Mouse (Mus musculus) stomach, embryonic 15.5 days (tissue): ENCODE data around the gene A630095N17Rik. TPM values are rescaled to one million over a fixed set of nuclear protein-coding genes. Genes with fewer than 3 reads are reported as not detected.

ENCODE experiments used
- ATAC-seq: fragments of 200-750 bp; cut with Nextera tagmentation; 2 replicates; pipeline ENCODE4 v1.8.0; 2017; ENCODE audit warnings: low read depth, moderate number of reproducible peaks, moderate TSS enrichment; ENCODE audit not compliant: insufficient read depth, low FRiP score
- H3K27ac ChIP-seq: fragments of 300-500 bp; sonication (generic); 2 replicates; pipeline ENCODE4 v1.5.1; 2015; ENCODE audit warnings: mild to moderate bottlenecking, inconsistent platforms
- H3K27me3 ChIP-seq: fragments of 300-500 bp; sonication (generic); replicated peaks from 2 replicates; pipeline ENCODE4 v1.6.1; 2015; ENCODE audit warnings: inconsistent platforms
- H3K36me3 ChIP-seq: fragments of 300-500 bp; sonication (generic); 2 replicates; pipeline ENCODE4 v1.6.1; 2015; ENCODE audit warnings: inconsistent platforms
- H3K4me1 ChIP-seq: fragments of 300-500 bp; sonication (generic); 2 replicates; pipeline ENCODE4 v1.6.1; 2015; ENCODE audit warnings: inconsistent platforms
- H3K4me2 ChIP-seq: fragments of 300-500 bp; sonication (generic); 2 replicates; pipeline ENCODE4 v1.6.1; 2015; ENCODE audit warnings: mild to moderate bottlenecking, inconsistent platforms
- H3K4me3 ChIP-seq: fragments of 300-500 bp; sonication (generic); replicated peaks from 2 replicates; pipeline ENCODE4 v1.5.1; 2015; ENCODE audit warnings: inconsistent platforms
- H3K9ac ChIP-seq: fragments of 300-500 bp; sonication (generic); 2 replicates; pipeline ENCODE4 v1.6.1; 2015; ENCODE audit warnings: inconsistent platforms
- H3K9me3 ChIP-seq: fragments of 300-500 bp; sonication (generic); 2 replicates; pipeline ENCODE4 v1.6.1; 2016; ENCODE audit warnings: inconsistent platforms
- WGBS: fragments of 180-500 bp; shearing (Covaris S2); methylation state at CpG from one replicate; pipeline ENCODE4 v1.1.7; 2015; 5-methylcytosine and 5-hydroxymethylcytosine counted together
- polyA plus RNA-seq: library from polyadenylated mRNA; unstranded; fragments of >200 nt; fragmentation: Nextera tagmentation; extraction: Ambion mirVana; gene quantifications from 2 replicates; pipeline ENCODE4 v1.2.1, GENCODE M21; 2015

Gene A630095N17Rik
- polyA plus RNA-seq, 1 experiment from 2014 or later = not detected

- no peaks in the 10 kb centered on the region for H3K36me3 ChIP-seq
- peaks cover 13% of the 10 kb centered on the region for H3K4me1 ChIP-seq
- H3K4me3 ChIP-seq = no peak overlapping the region
- no peaks in the 10 kb centered on the region for H3K27me3 ChIP-seq
- 67% methylated on average over 13 of the region's 13 CpGs for WGBS
- no peak overlapping the region for H3K9ac ChIP-seq
- no peak overlapping the region for H3K4me2 ChIP-seq
- no peak for ATAC-seq
- H3K9me3 ChIP-seq = no peaks in the 10 kb centered on the region
- no peak overlapping the region for H3K27ac ChIP-seq
Observed at GRCm38 (mm10) chr1:75252308-75252707, 20.4 kb upstream of the A630095N17Rik start.

- ATAC-seq = peak; percentile 60
- H3K9ac ChIP-seq = no peak overlapping the region
- H3K27me3 ChIP-seq = no peaks in the 10 kb centered on the region
- H3K4me1 ChIP-seq = peaks cover 13% of the 10 kb centered on the region
- H3K27ac ChIP-seq = no peak overlapping the region
- 5% methylated on average over 21 of the region's 22 CpGs for WGBS
- no peaks in the 10 kb centered on the region for H3K9me3 ChIP-seq
- H3K36me3 ChIP-seq = no peaks in the 10 kb centered on the region
- peak overlapping the region; percentile 28 for H3K4me3 ChIP-seq
- peak overlapping the region; percentile 55 for H3K4me2 ChIP-seq
Observed at GRCm38 (mm10) chr1:75251112-75251970, 19.4 kb upstream of the A630095N17Rik start.

- no peak overlapping the region for H3K4me3 ChIP-seq
- H3K4me2 ChIP-seq = no peak overlapping the region
- H3K4me1 ChIP-seq = peaks cover 13% of the 10 kb centered on the region
- H3K27ac ChIP-seq = no peak overlapping the region
- no peak for ATAC-seq
- H3K27me3 ChIP-seq = no peaks in the 10 kb centered on the region
- 61% methylated on average over 3 of the region's 3 CpGs for WGBS
- no peaks in the 10 kb centered on the region for H3K9me3 ChIP-seq
- H3K9ac ChIP-seq = no peak overlapping the region
- no peaks in the 10 kb centered on the region for H3K36me3 ChIP-seq
Observed at GRCm38 (mm10) chr1:75250498-75250897, 18.6 kb upstream of the A630095N17Rik start.

- Histone ChIP-seq H3K9me3 (no peaks in the 10 kb centered on the region), H3K4me1 (peaks cover 13% of the 10 kb centered on the region), H3K4me2 (peak overlapping the region; percentile 13; the same call in 1 of the 2 replicates), H3K36me3 (no peaks in the 10 kb centered on the region), H3K4me3 (no peak overlapping the region), H3K9ac (no peak overlapping the region), H3K27ac (peak overlapping the region; percentile 63), H3K27me3 (no peaks in the 10 kb centered on the region)
- WGBS = 40% methylated on average over 9 of the region's 9 CpGs
- ATAC-seq = peak; percentile 72
Observed at GRCm38 (mm10) chr1:75248041-75248772, 16.3 kb upstream of the A630095N17Rik start.

GRCm38 (mm10) chr1:75247071-75247930 lies 15.4 kb upstream of the A630095N17Rik start:
- H3K27ac ChIP-seq = no peak overlapping the region

GRCm38 (mm10) chr1:75244836-75245235 lies 12.9 kb upstream of the A630095N17Rik start:
- no peaks in the 10 kb centered on the region; the same call in 1 of the 2 replicates for H3K36me3 ChIP-seq
- no peak overlapping the region for H3K9ac ChIP-seq
- H3K4me3 ChIP-seq = no peak overlapping the region
- no peak overlapping the region for H3K27ac ChIP-seq
- no peaks in the 10 kb centered on the region for H3K27me3 ChIP-seq
- no peaks in the 10 kb centered on the region for H3K9me3 ChIP-seq
- no peak overlapping the region for H3K4me2 ChIP-seq
- WGBS = 31% methylated on average over 4 of the region's 4 CpGs
- H3K4me1 ChIP-seq = peaks cover 13% of the 10 kb centered on the region
- peak; percentile 33; the same call in 1 of the 2 replicates for ATAC-seq

More at GRCm38 (mm10) chr1:75247071-75247930, 15.4 kb upstream of the A630095N17Rik start:
- H3K36me3 ChIP-seq = no peaks in the 10 kb centered on the region
- H3K4me1 ChIP-seq = peaks cover 13% of the 10 kb centered on the region
- WGBS = 77% methylated on average over 16 of the region's 16 CpGs
- no peaks in the 10 kb centered on the region for H3K27me3 ChIP-seq
- H3K4me3 ChIP-seq = no peak overlapping the region
- H3K9me3 ChIP-seq = no peaks in the 10 kb centered on the region
- no peak for ATAC-seq
- no peak overlapping the region for H3K9ac ChIP-seq
- no peak overlapping the region for H3K4me2 ChIP-seq

- Histone ChIP-seq H3K9ac (no peak overlapping the region), H3K4me3 (no peak overlapping the region), H3K27me3 (no peaks in the 10 kb centered on the region), H3K9me3 (no peaks in the 10 kb centered on the region), H3K4me1 (peaks cover 13% of the 10 kb centered on the region), H3K36me3 (no peaks in the 10 kb centered on the region; the same call in 1 of the 2 replicates), H3K27ac (no peak overlapping the region), H3K4me2 (no peak overlapping the region)
- no peak for ATAC-seq
- 93% methylated on average over 12 of the region's 12 CpGs for WGBS
Observed at GRCm38 (mm10) chr1:75244175-75244826, 12.4 kb upstream of the A630095N17Rik start.

- H3K9me3 ChIP-seq = no peaks in the 10 kb centered on the region
- peaks cover 11% of the 10 kb centered on the region for H3K4me1 ChIP-seq
- WGBS = 84% methylated on average over 14 of the region's 14 CpGs
- H3K27me3 ChIP-seq = no peaks in the 10 kb centered on the region
- no peak overlapping the region for H3K4me2 ChIP-seq
- ATAC-seq = no peak
- H3K27ac ChIP-seq = no peak overlapping the region
- H3K4me3 ChIP-seq = no peak overlapping the region
- H3K36me3 ChIP-seq = no peaks in the 10 kb centered on the region; the same call in 1 of the 2 replicates
- no peak overlapping the region for H3K9ac ChIP-seq
Observed at GRCm38 (mm10) chr1:75243411-75243810, 11.5 kb upstream of the A630095N17Rik start.

GRCm38 (mm10) chr1:75239591-75239990 lies 7.7 kb upstream of the A630095N17Rik start:
- Histone ChIP-seq H3K4me3 (no peak overlapping the region), H3K4me1 (peaks cover 12% of the 10 kb centered on the region; the same call in 1 of the 2 replicates), H3K4me2 (no peak overlapping the region), H3K9me3 (no peaks in the 10 kb centered on the region), H3K9ac (no peak overlapping the region), H3K27me3 (no peaks in the 10 kb centered on the region), H3K36me3 (no peaks in the 10 kb centered on the region; the same call in 1 of the 2 replicates), H3K27ac (no peak overlapping the region)
- 83% methylated on average over 10 of the region's 10 CpGs for WGBS
- ATAC-seq = no peak

GRCm38 (mm10) chr1:75236117-75237050 lies 4.5 kb upstream of the A630095N17Rik start, which contains the start of gene Dnajb2:
Dnajb2 (plus strand) TSS chr1:75236406.
- peak within 1 kb of the TSS; percentile 97 for H3K4me2 ChIP-seq
- under 1% methylated on average over 63 of the region's 64 CpGs for WGBS
- H3K27me3 ChIP-seq = no peaks in the 10 kb centered on the region
- H3K4me1 ChIP-seq = peaks cover 14% of the 10 kb centered on the region; the same call in 1 of the 2 replicates
- peak within 1 kb of the TSS; percentile 65 for H3K9ac ChIP-seq
- no peaks in the 10 kb centered on the region for H3K36me3 ChIP-seq
- peak within 1 kb of the TSS; percentile 72 for H3K4me3 ChIP-seq
- ATAC-seq = peak; percentile 94
- H3K27ac ChIP-seq = peak within 1 kb of the TSS; percentile 91
- no peaks in the 10 kb centered on the region for H3K9me3 ChIP-seq
